ENCODE assay signal across 9 mouse cellular contexts in genomic region chr12:70654546-70654945, GRCm38 (mm10).
DNase-seq lines count a peak whose midpoint lies in the region; ATAC-seq and TF ChIP-seq lines count a peak whose summit lies in the region.
"Had no signal": no experiment of that assay in that cellular context is flagged by ENCODE, and none has a peak within 500 bp of the region (broad histone marks: within the 10 kb centered on the region; RNA-seq: fewer than 3 reads in every experiment).

No protein-coding gene starts in this region.

- TF ChIP-seq EP300 in heart, postnatal 0 days (IDR thresholded peaks at IDR 0.05; ENCODE audit: low read depth) = peak; percentile 84

- peak overlapping the region; percentile 71 for H3K27ac ChIP-seq in heart, postnatal 0 days (ENCODE audit: low read depth)
- H3K27ac ChIP-seq in midbrain, embryonic 16.5 days (ENCODE audit: low read length) = no peak overlapping the region
- H3K27ac ChIP-seq: hindbrain, embryonic 15.5 days had no signal

- peaks cover 54% of the 10 kb centered on the region for H3K4me1 ChIP-seq in heart, postnatal 0 days (ENCODE audit: control insufficient read depth, insufficient read depth)
- H3K4me1 ChIP-seq in midbrain, embryonic 16.5 days (ENCODE audit: control insufficient read depth, insufficient read depth, low read length) = no peaks in the 10 kb centered on the region
- H3K4me1 ChIP-seq: hindbrain, embryonic 15.5 days had no signal

- DNase-seq in right cerebral cortex, adult 18-20 months = peak; percentile 28
- no peak for DNase-seq in right cerebral cortex, postnatal 36 days (ENCODE audit: low spot score in 2 of 2)
- DNase-seq in fat pad, adult 2 months (ENCODE audit: extremely low read depth, low read depth, low spot score) = peak; percentile 97
- DNase-seq in heart, postnatal 0 days (ENCODE audit: low spot score) = peak; percentile 89
- peak; percentile 53 for DNase-seq in ovary, postnatal 36 days (ENCODE audit: low spot score)

- no peak overlapping the region for H3K9ac ChIP-seq in heart, postnatal 0 days (replicated peaks; ENCODE audit: low read depth, low read length)
- no peak overlapping the region for H3K9ac ChIP-seq in midbrain, embryonic 16.5 days (ENCODE audit: low read depth, low read length)
- H3K9ac ChIP-seq: hindbrain, embryonic 15.5 days had no signal

- TF ChIP-seq CTCF in heart, postnatal 0 days (IDR thresholded peaks at IDR 0.05; ENCODE audit: low read depth) = no peak

- WGBS in heart, postnatal 0 days = 13% methylated on average over 3 of the region's 3 CpGs
- WGBS in midbrain, embryonic 16.5 days = 81% methylated on average over 3 of the region's 3 CpGs

- no peaks in the 10 kb centered on the region for H3K9me3 ChIP-seq in heart, postnatal 0 days (replicated peaks; ENCODE audit: control insufficient read depth, low read length)
- H3K9me3 ChIP-seq in midbrain, embryonic 16.5 days (replicated peaks; ENCODE audit: control insufficient read depth, low read length, poor library complexity, severe bottlenecking) = no peaks in the 10 kb centered on the region
- H3K9me3 ChIP-seq: hindbrain, embryonic 15.5 days had no signal

- no peak overlapping the region for H3K4me2 ChIP-seq in heart, postnatal 0 days (ENCODE audit: low read depth, low read length)
- H3K4me2 ChIP-seq in midbrain, embryonic 16.5 days (ENCODE audit: low read length) = no peak overlapping the region
- H3K4me2 ChIP-seq: hindbrain, embryonic 15.5 days had no signal

- H3K4me3 ChIP-seq in heart, postnatal 0 days (ENCODE audit: low read depth, low read length) = no peak overlapping the region
- no peak overlapping the region for H3K4me3 ChIP-seq in midbrain, embryonic 16.5 days (ENCODE audit: low read depth, low read length)
- H3K4me3 ChIP-seq: hindbrain, embryonic 15.5 days had no signal

- H3K27me3 ChIP-seq in heart, postnatal 0 days (ENCODE audit: control insufficient read depth, insufficient read depth, low read length) = no peaks in the 10 kb centered on the region
- H3K27me3 ChIP-seq in midbrain, embryonic 16.5 days (ENCODE audit: control insufficient read depth, insufficient read depth, low read depth, low read length) = no peaks in the 10 kb centered on the region
- H3K27me3 ChIP-seq: hindbrain, embryonic 15.5 days had no signal

- ATAC-seq in heart, postnatal 0 days (ENCODE audit: insufficient read depth, low read depth) = peak; percentile 78
- ATAC-seq in midbrain, embryonic 16.5 days = no peak
- ATAC-seq in monocyte, adult 5-6 weeks (replicated peaks; ENCODE audit: insufficient number of reproducible peaks, low FRiP score, low TSS enrichment, poor library complexity, severe bottlenecking) = no peak
- ATAC-seq in megakaryocyte progenitor cell, adult 5-6 weeks (replicated peaks; ENCODE audit: poor library complexity) = no peak

- H3K36me3 ChIP-seq in heart, postnatal 0 days (replicated peaks; ENCODE audit: control insufficient read depth, insufficient read depth, low read length) = no peaks in the 10 kb centered on the region
- H3K36me3 ChIP-seq in midbrain, embryonic 16.5 days (ENCODE audit: control insufficient read depth, insufficient read depth, low read length) = no peaks in the 10 kb centered on the region
- H3K36me3 ChIP-seq: hindbrain, embryonic 15.5 days had no signal

Comparison
In these comparisons a context has a peak if more than half of its experiments do, and no peak if none do; other contexts are left out.
1. DNase-seq: peak in right cerebral cortex, adult 18-20 months (single experiment), fat pad, adult 2 months (single experiment), heart, postnatal 0 days (single experiment) and ovary, postnatal 36 days (single experiment); none in right cerebral cortex, postnatal 36 days (0 of 2).